Mouse (Mus musculus): ENCODE data around the gene Scoc. TPM values are rescaled to one million over a fixed set of nuclear protein-coding genes. Genes with fewer than 3 reads are reported as not detected.
"Not testable (repeated sequence)": the region's sequence is repeated elsewhere in the genome, so short reads cannot be mapped to it uniquely, and the experiment has no call there.

The Scoc gene
- polyA plus RNA-seq, 1 experiment from 2014 or later = 139 TPM

DNA sequence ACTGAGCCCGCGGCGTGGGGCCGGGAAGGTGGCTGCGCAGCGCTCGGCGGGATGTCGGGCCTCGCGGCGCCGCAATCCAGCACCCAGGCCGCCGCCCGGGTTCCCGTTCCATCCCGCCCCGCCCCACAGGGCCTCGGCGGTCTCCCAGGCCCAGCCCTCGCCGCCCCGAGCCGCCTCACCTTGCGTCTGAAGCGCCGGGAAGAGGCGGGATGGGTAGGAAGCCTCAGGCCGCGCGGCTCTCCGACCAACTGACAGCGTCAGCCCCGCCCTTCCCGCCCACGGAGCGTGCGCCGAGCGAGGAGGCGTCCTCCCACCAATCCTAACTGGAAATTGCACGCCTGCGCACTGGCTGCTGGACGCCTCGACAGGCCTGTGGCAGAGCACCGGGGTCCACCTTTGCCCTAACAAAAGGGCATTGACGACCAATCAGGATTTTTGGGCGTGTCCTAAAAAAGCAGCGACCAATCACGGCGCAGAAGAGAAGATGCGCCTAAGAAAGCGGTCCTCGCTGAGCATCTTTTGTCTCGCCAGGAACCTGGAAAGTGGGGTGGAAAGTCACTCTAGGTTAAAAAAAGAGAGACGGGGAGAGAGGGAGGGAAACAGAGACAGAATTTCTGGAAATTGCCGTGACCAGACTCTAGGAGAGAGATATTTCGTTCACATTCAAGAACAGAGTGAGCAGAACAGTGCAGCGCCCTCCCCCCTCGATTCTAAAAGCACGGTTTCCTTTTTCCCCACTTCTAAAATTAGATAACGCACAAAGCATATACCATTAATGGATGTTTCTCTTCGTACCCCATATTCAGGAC lies 15.7 kb downstream of the Scoc start:
- Histone ChIP-seq H3K9me3 (replicated peaks; ENCODE audit: low read length) (no peaks in the 10 kb centered on the region), H3K27me3 (ENCODE audit: insufficient read depth, low read length) (no peaks in the 10 kb centered on the region), H3K4me2 (ENCODE audit: low read length) (peak overlapping the region; percentile 74), H3K4me3 (replicated peaks; ENCODE audit: low read depth, low read length) (peak overlapping the region; percentile 61), H3K9ac (ENCODE audit: low read depth, low read length) (peak overlapping the region; percentile 71), H3K36me3 (ENCODE audit: insufficient read depth, low read length) (no peaks in the 10 kb centered on the region; the same call in 1 of the 2 replicates), H3K27ac (peak overlapping the region; percentile 79), H3K4me1 (replicated peaks; ENCODE audit: insufficient read depth, low read length) (0 out of 2 replicates have a peak, but pooled peaks cover 5% of the 10 kb centered on the region)
- no peak for TF ChIP-seq CTCF (IDR thresholded peaks at IDR 0.05; ENCODE audit: low read depth)
- WGBS = under 1% methylated on average over 62 of the region's 64 CpGs
- DNase-seq (ENCODE audit: low spot score) = peak; percentile 99
- ATAC-seq (replicated peaks; ENCODE audit: low FRiP score, low read depth) = peak; percentile 100

DNA sequence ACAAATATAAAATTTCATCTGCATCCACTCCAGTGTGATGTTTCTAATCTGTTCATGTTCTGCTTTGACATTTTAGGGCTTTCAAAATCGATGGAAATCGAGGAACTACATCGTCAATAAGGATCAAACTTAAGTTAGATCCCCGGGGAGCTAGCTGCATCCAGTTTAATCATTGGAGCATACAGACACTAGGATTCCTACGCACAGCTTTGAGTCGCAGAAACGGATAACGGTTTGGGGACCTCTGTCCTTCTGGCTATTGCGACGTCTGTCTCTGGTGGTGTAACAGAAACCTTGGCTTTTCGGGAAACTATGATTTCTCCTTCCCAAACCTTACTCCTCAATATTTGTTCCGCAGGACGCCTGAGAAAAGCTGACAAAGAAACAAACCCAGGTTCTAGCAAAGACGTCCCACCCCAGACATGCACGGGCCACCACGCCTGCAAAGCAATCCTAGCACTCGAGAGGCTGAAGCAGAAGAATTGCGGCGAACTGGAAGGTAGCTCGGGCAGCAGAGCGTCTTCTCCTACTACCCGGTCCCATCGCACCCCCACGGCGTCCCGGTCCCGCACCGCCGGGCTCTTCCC lies 16.4 kb downstream of the Scoc start:
- no peak for TF ChIP-seq CTCF (IDR thresholded peaks at IDR 0.05; ENCODE audit: low read depth)
- H3K36me3 ChIP-seq (ENCODE audit: insufficient read depth, low read length) = no peaks in the 10 kb centered on the region; the same call in 1 of the 2 replicates
- peak; percentile 47 for DNase-seq (ENCODE audit: low spot score)
- H3K27me3 ChIP-seq (ENCODE audit: insufficient read depth, low read length) = no peaks in the 10 kb centered on the region
- no peaks in the 10 kb centered on the region for H3K9me3 ChIP-seq (replicated peaks; ENCODE audit: low read length)
- no peak for ATAC-seq (replicated peaks; ENCODE audit: low FRiP score, low read depth)
- WGBS = 1% methylated on average over 29 of the region's 29 CpGs
- peak overlapping the region; percentile 79 for H3K27ac ChIP-seq
- H3K9ac ChIP-seq (ENCODE audit: low read depth, low read length) = peak overlapping the region; percentile 71
- H3K4me3 ChIP-seq (replicated peaks; ENCODE audit: low read depth, low read length) = peak overlapping the region; percentile 61
- 0 out of 2 replicates have a peak, but pooled peaks cover 5% of the 10 kb centered on the region for H3K4me1 ChIP-seq (replicated peaks; ENCODE audit: insufficient read depth, low read length)
- H3K4me2 ChIP-seq (ENCODE audit: low read length) = peak overlapping the region; percentile 74

DNA sequence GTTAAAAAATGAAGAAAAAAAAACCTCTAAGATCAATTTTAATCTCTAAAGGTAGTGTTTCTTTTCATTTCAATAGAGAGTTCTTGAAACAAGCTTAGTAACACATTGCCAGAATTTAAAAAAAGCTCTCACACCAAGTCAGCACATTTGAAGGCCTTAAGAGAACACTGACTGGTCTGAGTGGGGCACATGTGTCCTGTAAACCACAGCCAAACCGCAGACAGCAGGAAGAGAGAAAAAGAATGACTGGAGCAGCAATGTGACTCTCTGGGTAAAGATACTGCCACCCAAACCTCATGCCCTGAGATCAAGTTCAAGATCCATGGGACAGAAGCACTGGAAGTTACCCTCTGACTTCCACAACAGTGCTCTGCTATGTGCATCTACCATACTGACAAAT lies 21.1 kb downstream of the Scoc start:
- no peak for ATAC-seq (replicated peaks; ENCODE audit: low FRiP score, low read depth)
- 0 out of 2 replicates have a peak, but pooled peaks cover 5% of the 10 kb centered on the region for H3K4me1 ChIP-seq (replicated peaks; ENCODE audit: insufficient read depth, low read length)
- H3K9ac ChIP-seq (ENCODE audit: low read depth, low read length) = no peak overlapping the region
- no peaks in the 10 kb centered on the region for H3K27me3 ChIP-seq (ENCODE audit: insufficient read depth, low read length)
- H3K4me2 ChIP-seq (ENCODE audit: low read length) = no peak overlapping the region
- H3K4me3 ChIP-seq (replicated peaks; ENCODE audit: low read depth, low read length) = no peak overlapping the region
- peaks cover 13% of the 10 kb centered on the region for H3K36me3 ChIP-seq (ENCODE audit: insufficient read depth, low read length)
- no peak for DNase-seq (ENCODE audit: low spot score)
- no peaks in the 10 kb centered on the region for H3K9me3 ChIP-seq (replicated peaks; ENCODE audit: low read length)
- TF ChIP-seq CTCF (IDR thresholded peaks at IDR 0.05; ENCODE audit: low read depth) = no peak
- 85% methylated on average over 1 of the region's 1 CpGs for WGBS
- no peak overlapping the region for H3K27ac ChIP-seq

GRCm38 (mm10) chr8:83429071-83429524 lies 29.1 kb downstream of the Scoc start:
- Histone ChIP-seq H3K9me3 (replicated peaks; ENCODE audit: low read length) (no peaks in the 10 kb centered on the region), H3K27me3 (ENCODE audit: insufficient read depth, low read length) (no peaks in the 10 kb centered on the region), H3K4me1 (replicated peaks; ENCODE audit: insufficient read depth, low read length) (no peaks in the 10 kb centered on the region), H3K27ac (no peak overlapping the region), H3K4me2 (ENCODE audit: low read length) (no peak overlapping the region), H3K4me3 (replicated peaks; ENCODE audit: low read depth, low read length) (no peak overlapping the region), H3K9ac (ENCODE audit: low read depth, low read length) (no peak overlapping the region), H3K36me3 (ENCODE audit: insufficient read depth, low read length) (peaks cover 12% of the 10 kb centered on the region)
- WGBS = 55% methylated on average over 4 of the region's 4 CpGs
- no peak for TF ChIP-seq CTCF (IDR thresholded peaks at IDR 0.05; ENCODE audit: low read depth)
- no peak for DNase-seq (ENCODE audit: low spot score)
- ATAC-seq (replicated peaks; ENCODE audit: low FRiP score, low read depth) = no peak

- DNase-seq (ENCODE audit: low spot score) = not testable (repeated sequence)
Observed at GRCm38 (mm10) chr8:83428621-83429020, 29.6 kb downstream of the Scoc start.

GRCm38 (mm10) chr8:83426949-83427348 lies 31.2 kb downstream of the Scoc start:
- DNase-seq (ENCODE audit: low spot score) (no peak), ATAC-seq (replicated peaks; ENCODE audit: low FRiP score, low read depth) (no peak)
- H3K27me3 ChIP-seq (ENCODE audit: insufficient read depth, low read length) = no peaks in the 10 kb centered on the region
- WGBS = 72% methylated on average over 7 of the region's 7 CpGs
- no peak overlapping the region for H3K4me2 ChIP-seq (ENCODE audit: low read length)
- no peak overlapping the region for H3K4me3 ChIP-seq (replicated peaks; ENCODE audit: low read depth, low read length)
- H3K9ac ChIP-seq (ENCODE audit: low read depth, low read length) = no peak overlapping the region
- no peaks in the 10 kb centered on the region for H3K36me3 ChIP-seq (ENCODE audit: insufficient read depth, low read length)
- TF ChIP-seq CTCF (IDR thresholded peaks at IDR 0.05; ENCODE audit: low read depth) = no peak
- H3K4me1 ChIP-seq (replicated peaks; ENCODE audit: insufficient read depth, low read length) = no peaks in the 10 kb centered on the region
- no peak overlapping the region for H3K27ac ChIP-seq
- H3K9me3 ChIP-seq (replicated peaks; ENCODE audit: low read length) = no peaks in the 10 kb centered on the region

More at GRCm38 (mm10) chr8:83428621-83429020, 29.6 kb downstream of the Scoc start:
- not testable (repeated sequence) for H3K9ac ChIP-seq (ENCODE audit: low read depth, low read length); H3K4me2 ChIP-seq (ENCODE audit: low read length); H3K27ac ChIP-seq; H3K27me3 ChIP-seq (ENCODE audit: insufficient read depth, low read length); H3K4me3 ChIP-seq (replicated peaks; ENCODE audit: low read depth, low read length); H3K4me1 ChIP-seq (replicated peaks; ENCODE audit: insufficient read depth, low read length); H3K36me3 ChIP-seq (ENCODE audit: insufficient read depth, low read length); H3K9me3 ChIP-seq (replicated peaks; ENCODE audit: low read length); ATAC-seq (replicated peaks; ENCODE audit: low FRiP score, low read depth)
- WGBS = 90% methylated on average over 3 of the region's 3 CpGs

Data from kidney, postnatal 0 days (tissue).